Mouse (Mus musculus): ENCODE data around the gene Rab34. TPM values are rescaled to one million over a fixed set of nuclear protein-coding genes. Genes with fewer than 3 reads are reported as not detected.
A peak's percentile ranks its signal among the peaks of the same experiment; 100 is the strongest.

Rab34 gene
- polyA plus RNA-seq, 2 experiments = 163 to 171 TPM

DNA sequence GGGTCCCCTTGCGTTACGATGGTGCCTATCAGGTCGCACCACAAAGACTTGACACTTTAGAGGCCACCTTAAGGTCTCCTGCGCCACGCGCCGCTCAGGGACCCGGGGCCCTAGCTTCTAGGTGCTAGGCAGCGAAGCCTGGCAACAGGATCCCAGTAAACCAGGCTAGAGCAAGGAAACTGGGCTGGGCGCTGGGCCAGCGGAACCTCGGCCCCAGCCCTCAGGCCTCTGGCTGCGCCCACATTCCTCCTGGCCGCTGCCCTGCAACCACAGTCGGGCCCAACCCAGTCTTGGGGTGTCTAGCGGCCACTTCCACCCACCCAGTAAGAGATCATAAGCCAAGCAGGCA, 22.5 kb upstream of the Rab34 start:
- peaks cover 22% of the 10 kb centered on the region for H3K36me3 ChIP-seq (ENCODE audit: control insufficient read depth, insufficient read depth, low read length)
- peak; percentile 67 for DNase-seq (ENCODE audit: low spot score)
- H3K4me1 ChIP-seq (ENCODE audit: control insufficient read depth, insufficient read depth, low read length) = peaks cover 32% of the 10 kb centered on the region
- TF ChIP-seq POLR2A (IDR thresholded peaks at IDR 0.05; ENCODE audit: borderline replicate concordance, extremely low read depth, insufficient read depth, insufficient read length) = no peak
- H3K9ac ChIP-seq (ENCODE audit: low read depth, low read length, severe bottlenecking) = peak overlapping the region; percentile 98
- ATAC-seq (ENCODE audit: low FRiP score, low read depth) = 0 out of 2 replicates have a peak, but pooled peaks have one; percentile 1
- 5% methylated on average over 16 of the region's 16 CpGs for WGBS
- no peaks in the 10 kb centered on the region for H3K27me3 ChIP-seq (ENCODE audit: control insufficient read depth, insufficient read depth, low read length)
- no peaks in the 10 kb centered on the region for H3K9me3 ChIP-seq (ENCODE audit: control insufficient read depth, low read length)
- H3K4me2 ChIP-seq (replicated peaks; ENCODE audit: low read depth, low read length, severe bottlenecking) = peak overlapping the region; percentile 82
- H3K4me3 ChIP-seq (replicated peaks; ENCODE audit: low read length) = peak overlapping the region; percentile 100
- peak overlapping the region; percentile 97 for H3K27ac ChIP-seq (replicated peaks; ENCODE audit: low read depth, low read length)

DNA sequence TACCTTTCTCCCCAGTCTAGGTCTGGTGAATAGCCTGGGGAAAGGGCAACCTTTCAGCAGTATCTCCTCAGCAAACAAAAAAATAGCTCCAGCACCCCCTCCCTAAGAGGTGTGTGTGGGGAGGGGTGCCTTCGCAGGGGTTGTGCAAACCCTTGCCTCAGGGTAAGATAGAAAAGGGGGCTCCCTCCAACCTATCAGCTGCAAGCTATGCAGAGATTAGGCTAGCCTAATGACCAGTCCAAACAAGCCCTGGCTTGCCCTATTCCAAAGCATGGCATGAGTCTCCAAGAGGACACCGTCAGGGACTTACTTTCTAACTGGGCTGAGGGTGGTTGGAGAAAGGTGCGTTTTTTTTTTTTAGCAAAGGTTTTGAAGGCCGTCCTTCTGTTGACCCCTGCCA, 22.1 kb upstream of the Rab34 start:
- Histone ChIP-seq H3K4me2 (replicated peaks; ENCODE audit: low read depth, low read length, severe bottlenecking) (peak overlapping the region; percentile 82), H3K4me1 (ENCODE audit: control insufficient read depth, insufficient read depth, low read length) (peaks cover 32% of the 10 kb centered on the region), H3K9me3 (ENCODE audit: control insufficient read depth, low read length) (no peaks in the 10 kb centered on the region), H3K27ac (replicated peaks; ENCODE audit: low read depth, low read length) (peak overlapping the region; percentile 97), H3K4me3 (replicated peaks; ENCODE audit: low read length) (peak overlapping the region; percentile 100), H3K9ac (ENCODE audit: low read depth, low read length, severe bottlenecking) (no peak overlapping the region), H3K36me3 (ENCODE audit: control insufficient read depth, insufficient read depth, low read length) (peaks cover 18% of the 10 kb centered on the region), H3K27me3 (ENCODE audit: control insufficient read depth, insufficient read depth, low read length) (no peaks in the 10 kb centered on the region)
- ATAC-seq (ENCODE audit: low FRiP score, low read depth) (no peak), DNase-seq (ENCODE audit: low spot score) (no peak)
- no peak for TF ChIP-seq POLR2A (IDR thresholded peaks at IDR 0.05; ENCODE audit: borderline replicate concordance, extremely low read depth, insufficient read depth, insufficient read length)
- 29% methylated on average over 4 of the region's 4 CpGs for WGBS

DNA sequence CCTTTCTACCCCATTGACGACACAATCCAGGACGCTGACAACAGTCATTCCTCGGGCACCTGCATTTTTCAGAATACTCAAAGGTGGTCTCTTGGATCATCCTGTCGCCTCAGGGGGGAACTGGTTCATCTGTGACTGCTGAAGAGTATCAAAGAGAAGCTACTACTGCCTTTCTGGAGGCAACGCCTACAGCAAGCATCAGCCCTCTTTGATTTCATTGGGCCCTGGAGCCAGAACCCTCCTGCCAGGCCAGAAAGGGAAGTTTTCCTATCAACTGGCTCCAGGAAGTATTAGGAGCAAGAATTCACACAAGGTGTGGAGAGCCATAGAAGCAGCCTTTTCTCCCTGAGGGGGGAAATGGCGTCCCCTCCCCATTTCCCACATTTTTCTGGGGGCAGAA, 21.6 kb upstream of the Rab34 start:
- peaks cover 32% of the 10 kb centered on the region for H3K4me1 ChIP-seq (ENCODE audit: control insufficient read depth, insufficient read depth, low read length)
- H3K9me3 ChIP-seq (ENCODE audit: control insufficient read depth, low read length) = no peaks in the 10 kb centered on the region
- H3K27me3 ChIP-seq (ENCODE audit: control insufficient read depth, insufficient read depth, low read length) = no peaks in the 10 kb centered on the region
- peaks cover 13% of the 10 kb centered on the region for H3K36me3 ChIP-seq (ENCODE audit: control insufficient read depth, insufficient read depth, low read length)
- DNase-seq (ENCODE audit: low spot score) (no peak), ATAC-seq (ENCODE audit: low FRiP score, low read depth) (no peak)
- H3K9ac ChIP-seq (ENCODE audit: low read depth, low read length, severe bottlenecking) = no peak overlapping the region
- H3K27ac ChIP-seq (replicated peaks; ENCODE audit: low read depth, low read length) = 0 out of 2 replicates have a peak overlapping the region, but pooled peaks have one; percentile 97
- TF ChIP-seq POLR2A (IDR thresholded peaks at IDR 0.05; ENCODE audit: borderline replicate concordance, extremely low read depth, insufficient read depth, insufficient read length) = no peak
- WGBS = 61% methylated on average over 6 of the region's 6 CpGs
- H3K4me2 ChIP-seq (replicated peaks; ENCODE audit: low read depth, low read length, severe bottlenecking) = peak overlapping the region; percentile 82; the same call in 1 of the 2 replicates
- no peak overlapping the region for H3K4me3 ChIP-seq (replicated peaks; ENCODE audit: low read length)

DNA sequence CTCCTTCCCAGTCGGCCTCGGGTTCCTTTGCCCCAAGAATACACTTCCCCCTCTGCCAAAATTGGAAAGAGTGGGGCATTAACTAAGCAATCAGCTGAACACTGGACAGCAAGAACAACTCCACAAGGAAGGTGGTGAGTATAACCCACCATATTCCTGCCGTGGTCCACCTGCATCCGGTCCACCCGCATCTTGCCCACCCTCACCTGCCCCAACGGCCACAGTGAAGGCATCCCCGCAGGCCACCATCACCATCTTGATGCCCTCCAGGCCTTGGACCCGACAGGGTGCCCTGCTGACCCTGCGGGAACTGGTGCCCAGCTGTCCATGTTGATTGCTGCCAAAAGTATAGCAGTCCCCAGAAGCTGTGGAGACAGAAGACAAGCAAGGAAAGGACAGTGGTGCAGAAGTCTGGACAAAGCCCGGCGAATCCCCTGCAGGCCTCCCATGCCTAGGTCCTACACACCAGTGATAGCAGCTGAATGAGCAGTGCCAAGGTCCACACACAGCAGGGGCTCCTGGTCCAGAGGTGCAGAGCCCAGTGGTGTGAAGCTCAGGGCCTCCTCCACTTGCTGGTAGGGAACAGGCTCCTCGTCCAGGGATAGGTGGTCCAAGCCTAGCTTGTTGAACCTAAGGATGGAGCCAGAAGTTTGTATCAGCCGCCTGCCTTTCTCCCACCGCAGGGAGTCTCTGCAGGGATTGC, 20.8 kb upstream of the Rab34 start:
- Histone ChIP-seq H3K9me3 (ENCODE audit: control insufficient read depth, low read length) (no peaks in the 10 kb centered on the region), H3K4me1 (ENCODE audit: control insufficient read depth, insufficient read depth, low read length) (peaks cover 25% of the 10 kb centered on the region), H3K9ac (ENCODE audit: low read depth, low read length, severe bottlenecking) (no peak overlapping the region), H3K27me3 (ENCODE audit: control insufficient read depth, insufficient read depth, low read length) (no peaks in the 10 kb centered on the region), H3K4me3 (replicated peaks; ENCODE audit: low read length) (no peak overlapping the region), H3K27ac (replicated peaks; ENCODE audit: low read depth, low read length) (no peak overlapping the region), H3K4me2 (replicated peaks; ENCODE audit: low read depth, low read length, severe bottlenecking) (no peak overlapping the region), H3K36me3 (ENCODE audit: control insufficient read depth, insufficient read depth, low read length) (peaks cover 8% of the 10 kb centered on the region)
- TF ChIP-seq POLR2A (IDR thresholded peaks at IDR 0.05; ENCODE audit: borderline replicate concordance, extremely low read depth, insufficient read depth, insufficient read length) = no peak
- ATAC-seq (ENCODE audit: low FRiP score, low read depth) (no peak), DNase-seq (ENCODE audit: low spot score) (no peak)
- 90% methylated on average over 14 of the region's 14 CpGs for WGBS

DNA sequence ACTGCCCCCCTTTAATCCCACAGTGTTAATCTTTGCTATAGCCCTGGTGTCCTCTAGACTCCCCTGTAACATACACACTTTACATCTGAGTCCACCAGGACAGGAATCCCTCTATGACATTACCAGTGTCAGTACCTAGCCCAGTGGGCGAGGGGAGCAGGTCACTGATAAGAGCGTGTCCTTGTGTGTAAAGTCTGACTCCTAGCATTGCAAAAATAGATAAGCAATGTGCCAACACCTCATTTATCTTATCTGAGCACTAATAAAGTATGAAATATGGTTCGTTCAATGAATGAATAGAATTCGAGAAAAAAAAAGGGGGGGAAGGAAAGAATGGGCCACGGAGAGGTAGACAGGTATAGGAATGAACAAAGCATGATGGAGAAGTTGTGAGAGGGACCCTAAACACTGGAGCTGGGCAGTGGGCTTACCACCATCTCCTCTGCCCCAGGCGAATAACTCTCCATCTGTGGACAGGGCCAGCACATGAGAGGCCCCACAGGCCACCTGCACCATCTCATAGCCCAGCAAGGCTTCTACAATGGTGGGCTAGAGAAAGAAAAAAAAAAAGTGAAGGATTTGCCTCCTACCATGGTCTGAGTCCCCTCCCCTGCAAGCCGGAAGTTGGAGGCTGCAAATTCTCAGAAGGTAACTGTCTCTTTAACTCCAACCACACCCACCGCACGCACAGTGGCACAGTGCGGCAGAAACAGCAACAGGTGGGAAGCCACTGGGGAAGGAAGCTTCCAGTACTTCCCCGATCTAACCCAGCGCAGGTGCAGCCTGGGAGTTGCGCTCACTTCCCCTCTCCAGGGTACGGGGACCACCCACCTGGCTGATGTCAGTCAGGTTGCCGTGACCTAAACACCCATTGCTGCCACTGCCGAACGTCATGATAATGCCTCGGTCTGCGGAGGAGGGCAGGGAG, 19.4 kb upstream of the Rab34 start:
- no peak overlapping the region for H3K4me3 ChIP-seq (replicated peaks; ENCODE audit: low read length)
- DNase-seq (ENCODE audit: low spot score) (no peak), ATAC-seq (ENCODE audit: low FRiP score, low read depth) (no peak)
- H3K4me2 ChIP-seq (replicated peaks; ENCODE audit: low read depth, low read length, severe bottlenecking) = no peak overlapping the region
- no peak overlapping the region for H3K9ac ChIP-seq (ENCODE audit: low read depth, low read length, severe bottlenecking)
- peaks cover 12% of the 10 kb centered on the region for H3K4me1 ChIP-seq (ENCODE audit: control insufficient read depth, insufficient read depth, low read length)
- no peaks in the 10 kb centered on the region for H3K27me3 ChIP-seq (ENCODE audit: control insufficient read depth, insufficient read depth, low read length)
- no peaks in the 10 kb centered on the region for H3K9me3 ChIP-seq (ENCODE audit: control insufficient read depth, low read length)
- no peak overlapping the region for H3K27ac ChIP-seq (replicated peaks; ENCODE audit: low read depth, low read length)
- peaks cover 6% of the 10 kb centered on the region; the same call in 1 of the 2 replicates for H3K36me3 ChIP-seq (ENCODE audit: control insufficient read depth, insufficient read depth, low read length)
- TF ChIP-seq POLR2A (IDR thresholded peaks at IDR 0.05; ENCODE audit: borderline replicate concordance, extremely low read depth, insufficient read depth, insufficient read length) = no peak
- 58% methylated on average over 19 of the region's 19 CpGs for WGBS

Data from limb, embryonic 14.5 days (tissue).